In genomic region chr2:155443446-155443845, GRCm38 (mm10) we compare ENCODE assay signal across 23 mouse cellular contexts. TPM values are rescaled to one million over a fixed set of nuclear protein-coding genes. Genes with fewer than 3 reads are reported as not detected.
DNase-seq lines count a peak whose midpoint lies in the region; ATAC-seq and TF ChIP-seq lines count a peak whose summit lies in the region.
"Had no signal": no experiment of that assay in that cellular context is flagged by ENCODE, and none has a peak within 500 bp of the region (broad histone marks: within the 10 kb centered on the region; RNA-seq: fewer than 3 reads in every experiment).

No protein-coding gene starts in this region.

- ATAC-seq in Patski, result no peak
- ATAC-seq: forebrain, embryonic 15.5 days; hindbrain, postnatal 0 days; midbrain, embryonic 13.5 days had no signal

- in situ Hi-C loops in Patski (cut with MboI; ENCODE audit: low pct_unique_long_range_greater_than_20kb), result no loop called here

- no peak for TF ChIP-seq POLR2A in liver, adult 2 months (IDR thresholded peaks at IDR 0.05; ENCODE audit: extremely low read depth, insufficient read depth, low read length)

- 2% methylated on average over 2 of the region's 2 CpGs for WGBS in liver, adult 2 months
- 100% methylated on average over 2 of the region's 2 CpGs for WGBS in macrophage (ENCODE audit: missing documents)

- peaks cover 13% of the 10 kb centered on the region; the same call in 1 of the 2 replicates for H3K79me2 ChIP-seq in liver, adult 2 months (ENCODE audit: control insufficient read depth, insufficient read depth, low read length)
- peaks cover 96% of the 10 kb centered on the region for H3K79me2 ChIP-seq in macrophage (ENCODE audit: inconsistent target)

- no peak overlapping the region for H3K9ac ChIP-seq in liver, adult 2 months (ENCODE audit: low read depth, low read length)
- H3K9ac ChIP-seq: forebrain, embryonic 15.5 days; heart, embryonic 15.5 days; liver, embryonic 14.5 days; midbrain, embryonic 13.5 days; neural tube, embryonic 13.5 days had no signal

- H3K27me3 ChIP-seq in liver, adult 2 months (ENCODE audit: control insufficient read depth, insufficient read depth, low read length), result no peaks in the 10 kb centered on the region
- no peaks in the 10 kb centered on the region for H3K27me3 ChIP-seq in Patski
- H3K27me3 ChIP-seq: forebrain, embryonic 15.5 days; heart, embryonic 15.5 days; midbrain, embryonic 13.5 days; neural tube, embryonic 13.5 days had no signal

- DNase-seq in embryo, embryonic 11 days, result peak; percentile 2
- DNase-seq in embryo, embryonic 10.5 days (ENCODE audit: low spot score), result no peak
- DNase-seq in liver, adult 2 months (ENCODE audit: extremely low read depth, low read depth, low spot score), result peak; percentile 55
- DNase-seq in liver (no peak), Patski (ENCODE audit: low read depth, low spot score) (peak; percentile 9)
- no peak for DNase-seq in cerebellum, postnatal 25 days
- DNase-seq: B cell, adult 2 months; cerebellum, adult 11 months; cerebellum, postnatal 10 days; gastrocnemius, postnatal 25 days; kidney, adult 11 months; kidney, postnatal 25 days; left cerebral cortex, postnatal 4 days; spleen, adult 18-20 months; thymus, postnatal 4 days had no signal

- H3K4me3 ChIP-seq in liver, adult 2 months (ENCODE audit: insufficient read depth, low read depth, low read length), result no peak overlapping the region
- H3K4me3 ChIP-seq in macrophage (ENCODE audit: inconsistent target), result no peak overlapping the region
- H3K4me3 ChIP-seq: forebrain, embryonic 15.5 days; heart, embryonic 15.5 days; hindbrain, embryonic 10.5 days; midbrain, embryonic 13.5 days; neural tube, embryonic 13.5 days had no signal

- peak overlapping the region; percentile 44; the same call in 1 of the 2 replicates for H3K27ac ChIP-seq in liver, adult 2 months (replicated peaks; ENCODE audit: insufficient read depth, low read depth, low read length)
- H3K27ac ChIP-seq in macrophage, result peak overlapping the region; percentile 49
- H3K27ac ChIP-seq: forebrain, embryonic 15.5 days; heart, embryonic 15.5 days; hindbrain, embryonic 10.5 days; hindbrain, postnatal 0 days; liver, embryonic 14.5 days; midbrain, embryonic 13.5 days; neural tube, embryonic 13.5 days had no signal

- POLR2A ChIA-PET in Patski (lab: Charles Lee), result no interaction called here

- peaks cover 11% of the 10 kb centered on the region for H3K4me1 ChIP-seq in liver, adult 2 months (ENCODE audit: control insufficient read depth, insufficient read depth, low read length)
- H3K4me1 ChIP-seq: forebrain, embryonic 15.5 days; hindbrain, embryonic 10.5 days had no signal

- CTCF ChIA-PET in Patski (lab: Charles Lee), result interaction anchor here (0.9 to 1.0 kb wide), 2 partner anchors 10 to 11 kb away, joined by 3 read pairs; no protein-coding TSS in a partner anchor

- no peak for TF ChIP-seq CTCF in liver, adult 2 months (IDR thresholded peaks at IDR 0.05; ENCODE audit: low read depth, low read length)
- TF ChIP-seq CTCF in Patski (IDR thresholded peaks at IDR 0.05), result no peak

- H3K36me3 ChIP-seq in liver, adult 2 months (ENCODE audit: control insufficient read depth, insufficient read depth, low read length), result peaks cover 3% of the 10 kb centered on the region; the same call in 1 of the 2 replicates
- no peaks in the 10 kb centered on the region for H3K36me3 ChIP-seq in macrophage (ENCODE audit: inconsistent target)
- H3K36me3 ChIP-seq: heart, embryonic 15.5 days; midbrain, embryonic 13.5 days had no signal

RNA-seq across cellular contexts. Expression of gene Ncoa6, which starts 30.2 kb away (rescaled TPM):
- total RNA-seq in liver, adult 2 months (2014; rRNA removed), result 6.4 and 9.5 TPM in 2 replicates
- 15.1 and 18.3 TPM in 2 replicates for polyA plus RNA-seq in liver, adult 2 months (2012; rRNA removed)
- 40.0 TPM for polyA plus RNA-seq in Patski (2021)
- total RNA-seq in macrophage (2018; cell fraction: chromatin; rRNA removed), result 100 to 1,000 TPM in 20 of 26 experiments, 10 to 100 TPM in 6; 37.0 to 181 (median 129) TPM
- 10 to 100 TPM; 26.9 to 65.8 (median 45.2) TPM for total RNA-seq in macrophage (2018; cell fraction: cytosol; rRNA removed)
- 100 to 1,000 TPM in 15 of 26 experiments, 10 to 100 TPM in 11; 43.2 to 168 (median 112) TPM for total RNA-seq in macrophage (2018; cell fraction: nucleus; rRNA removed)
- 24.8 to 43.9 TPM (median 29.8 TPM) in 3 replicates for polyA plus RNA-seq in macrophage (2018)

Comparison
In these comparisons a context has a peak if more than half of its experiments do, and no peak if none do; other contexts are left out.
1. DNase-seq: peak in embryo, embryonic 11 days (single experiment), liver, adult 2 months (single experiment) and Patski (single experiment); none in embryo, embryonic 10.5 days (single experiment), liver (single experiment) and cerebellum, postnatal 25 days (0 of 2).